Mouse (Mus musculus) kidney, postnatal 0 days (tissue): ENCODE results near the gene Ccdc32. TPM values are rescaled to one million over a fixed set of nuclear protein-coding genes. Genes with fewer than 3 reads are reported as not detected.
"Not testable (repeated sequence)": the region's sequence is repeated elsewhere in the genome, so short reads cannot be mapped to it uniquely, and the experiment has no call there.

Source experiments
- ATAC-seq: fragments of 200-750 bp; cut with Nextera tagmentation; replicated peaks from 2 replicates; pipeline ENCODE4 v1.8.0; 2017; ENCODE audit warnings: low read depth, moderate number of reproducible peaks, moderate TSS enrichment, moderate library complexity; ENCODE audit not compliant: low FRiP score
- DNase-seq: peaks from one replicate; pipeline ENCODE4 v3.0.0-alpha.2; 2016; ENCODE audit warnings: low spot score
- H3K27ac ChIP-seq: fragments of 300-500 bp; sonication (generic); 2 replicates; pipeline ENCODE4 v1.5.1; 2014; ENCODE audit warnings: mild to moderate bottlenecking
- H3K27me3 ChIP-seq: fragments of 300-500 bp; sonication (generic); 2 replicates; pipeline ENCODE4 v1.6.1; 2014; ENCODE audit warnings: low read length, mixed read lengths; ENCODE audit not compliant: insufficient read depth
- H3K36me3 ChIP-seq: fragments of 300-500 bp; sonication (generic); 2 replicates; pipeline ENCODE4 v1.6.1; 2014; ENCODE audit warnings: low read length, mixed read lengths; ENCODE audit not compliant: insufficient read depth
- H3K4me1 ChIP-seq: fragments of 300-500 bp; sonication (generic); replicated peaks from 2 replicates; pipeline ENCODE4 v1.6.1; 2014; ENCODE audit warnings: antibody characterized with exemption, low read length, mixed read lengths; ENCODE audit not compliant: insufficient read depth
- H3K4me2 ChIP-seq: fragments of 300-500 bp; sonication (generic); 2 replicates; pipeline ENCODE4 v1.6.1; 2014; ENCODE audit warnings: mild to moderate bottlenecking, low read length, moderate library complexity, mixed read lengths
- H3K4me3 ChIP-seq: fragments of 300-500 bp; sonication (generic); replicated peaks from 2 replicates; pipeline ENCODE4 v1.5.1; 2014; ENCODE audit warnings: low read depth, low read length
- H3K9ac ChIP-seq: fragments of 300-500 bp; sonication (generic); 2 replicates; pipeline ENCODE4 v1.6.1; 2014; ENCODE audit warnings: low read depth, low read length
- H3K9me3 ChIP-seq: fragments of 300-500 bp; sonication (generic); replicated peaks from 2 replicates; pipeline ENCODE4 v1.6.1; 2016; ENCODE audit warnings: low read length, inconsistent platforms, mixed read lengths
- CTCF ChIP-seq: IDR thresholded peaks from 2 replicates; pipeline ENCODE4 v1.5.1; 2016; ENCODE audit warnings: antibody characterized with exemption, low read depth, mild to moderate bottlenecking, moderate library complexity
- WGBS: fragments of 180-500 bp; shearing (Covaris S2); extraction: QIAGEN DNeasy Blood & Tissue Kit; methylation state at CpG from one replicate; pipeline ENCODE4 v1.1.7; 2014; 5-methylcytosine and 5-hydroxymethylcytosine counted together
- polyA plus RNA-seq: library from polyadenylated mRNA; unstranded; fragments of >200 nt; fragmentation: Nextera tagmentation; extraction: Ambion mirVana; gene quantifications from 2 replicates; pipeline ENCODE4 v1.2.1, GENCODE M21; 2015

Ccdc32 gene
- polyA plus RNA-seq, 1 experiment from 2014 or later, result 29.9 TPM

GRCm38 (mm10) chr2:119017647-119018046 is 11.5 kb downstream of the Ccdc32 start:
- ATAC-seq, result no peak
- no peaks in the 10 kb centered on the region for H3K27me3 ChIP-seq
- no peak overlapping the region for H3K4me2 ChIP-seq
- peaks cover 10% of the 10 kb centered on the region; the same call in 1 of the 2 replicates for H3K4me1 ChIP-seq
- TF ChIP-seq CTCF, result peak; percentile 39; the same call in 1 of the 2 replicates
- no peak overlapping the region for H3K4me3 ChIP-seq
- DNase-seq, result no peak
- H3K9me3 ChIP-seq, result no peaks in the 10 kb centered on the region
- no peak overlapping the region for H3K27ac ChIP-seq
- H3K9ac ChIP-seq, result no peak overlapping the region
- peaks cover 13% of the 10 kb centered on the region for H3K36me3 ChIP-seq
- WGBS, result 93% methylated on average over 3 of the region's 3 CpGs

GRCm38 (mm10) chr2:119016312-119016711 is 12.9 kb downstream of the Ccdc32 start:
- ATAC-seq, H3K27ac ChIP-seq, H3K9ac ChIP-seq, H3K27me3 ChIP-seq, H3K4me1 ChIP-seq, H3K9me3 ChIP-seq, H3K4me3 ChIP-seq, H3K36me3 ChIP-seq, H3K4me2 ChIP-seq, DNase-seq: not testable (repeated sequence)
- WGBS, result 74% methylated on average over 4 of the region's 4 CpGs

GRCm38 (mm10) chr2:119015604-119016180 is 13.5 kb downstream of the Ccdc32 start:
- Histone ChIP-seq H3K4me1 (peaks cover 10% of the 10 kb centered on the region; the same call in 1 of the 2 replicates), H3K9ac (no peak overlapping the region), H3K4me2 (no peak overlapping the region), H3K9me3 (no peaks in the 10 kb centered on the region), H3K36me3 (no peaks in the 10 kb centered on the region; the same call in 1 of the 2 replicates), H3K4me3 (no peak overlapping the region), H3K27me3 (no peaks in the 10 kb centered on the region), H3K27ac (no peak overlapping the region)
- ATAC-seq, result no peak
- DNase-seq, result peak; percentile 36
- no peak for TF ChIP-seq CTCF
- 34% methylated on average over 12 of the region's 12 CpGs for WGBS

GRCm38 (mm10) chr2:119014989-119015388 is 14.2 kb downstream of the Ccdc32 start:
- no peak overlapping the region for H3K4me2 ChIP-seq
- no peaks in the 10 kb centered on the region for H3K27me3 ChIP-seq
- WGBS, result 60% methylated on average over 7 of the region's 7 CpGs
- H3K4me3 ChIP-seq, result no peak overlapping the region
- peak; percentile 25; the same call in 1 of the 2 replicates for TF ChIP-seq CTCF
- H3K4me1 ChIP-seq, result peaks cover 10% of the 10 kb centered on the region; the same call in 1 of the 2 replicates
- H3K36me3 ChIP-seq, result no peaks in the 10 kb centered on the region; the same call in 1 of the 2 replicates
- H3K9me3 ChIP-seq, result no peaks in the 10 kb centered on the region
- DNase-seq (no peak), ATAC-seq (no peak)
- no peak overlapping the region for H3K9ac ChIP-seq
- no peak overlapping the region for H3K27ac ChIP-seq

GRCm38 (mm10) chr2:119009376-119009775 is 19.8 kb downstream of the Ccdc32 start:
- Histone ChIP-seq H3K27ac (no peak overlapping the region), H3K4me3 (no peak overlapping the region), H3K4me1 (no peaks in the 10 kb centered on the region), H3K27me3 (no peaks in the 10 kb centered on the region), H3K9ac (no peak overlapping the region), H3K36me3 (no peaks in the 10 kb centered on the region), H3K4me2 (no peak overlapping the region), H3K9me3 (no peaks in the 10 kb centered on the region)
- no peak for ATAC-seq
- TF ChIP-seq CTCF, result no peak
- 95% methylated on average over 2 of the region's 2 CpGs for WGBS
- DNase-seq, result no peak

- no peaks in the 10 kb centered on the region for H3K36me3 ChIP-seq
- H3K4me2 ChIP-seq, result no peak overlapping the region
- H3K27me3 ChIP-seq, result no peaks in the 10 kb centered on the region
- H3K9ac ChIP-seq, result no peak overlapping the region
- no peak for TF ChIP-seq CTCF
- no peaks in the 10 kb centered on the region for H3K9me3 ChIP-seq
- no peak overlapping the region for H3K4me3 ChIP-seq
- 85% methylated on average over 7 of the region's 7 CpGs for WGBS
- ATAC-seq, result no peak
- H3K4me1 ChIP-seq, result no peaks in the 10 kb centered on the region
- DNase-seq, result no peak
- H3K27ac ChIP-seq, result no peak overlapping the region
These were observed 22.3 kb downstream of the Ccdc32 start for GRCm38 (mm10) chr2:119006886-119007285.
